Mouse (Mus musculus) limb, embryonic 11.5 days (tissue): Measurements from ENCODE around the gene Sox6. TPM values are rescaled to one million over a fixed set of nuclear protein-coding genes. Genes with fewer than 3 reads are reported as not detected.

Experiments
- ATAC-seq: fragments of 200-750 bp; cut with Nextera tagmentation; 2 replicates; pipeline ENCODE4 v1.8.0; 2017; ENCODE audit warnings: low read depth; ENCODE audit not compliant: insufficient number of reproducible peaks, low FRiP score, low TSS enrichment
- DNase-seq: peaks from one replicate; pipeline ENCODE4 v3.0.0-alpha.2; 2015; ENCODE audit warnings: low spot score
- H3K27ac ChIP-seq: fragments of 300-500 bp; sonication (generic); replicated peaks from 2 replicates; pipeline ENCODE4 v1.5.1; 2014; ENCODE audit warnings: low read depth, mild to moderate bottlenecking, low read length
- H3K27me3 ChIP-seq: fragments of 300-500 bp; sonication (generic); 2 replicates; pipeline ENCODE4 v1.6.1; 2014; ENCODE audit warnings: mild to moderate bottlenecking, low read length, mixed read lengths; ENCODE audit not compliant: control insufficient read depth, insufficient read depth
- H3K36me3 ChIP-seq: fragments of 300-500 bp; sonication (generic); 2 replicates; pipeline ENCODE4 v1.6.1; 2014; ENCODE audit warnings: mild to moderate bottlenecking, low read length, moderate library complexity, mixed read lengths; ENCODE audit not compliant: control insufficient read depth, insufficient read depth
- H3K4me1 ChIP-seq: fragments of 300-500 bp; sonication (generic); 2 replicates; pipeline ENCODE4 v1.6.1; 2014; ENCODE audit warnings: low read length, mixed read lengths; ENCODE audit not compliant: control insufficient read depth, insufficient read depth
- H3K4me2 ChIP-seq: fragments of 300-500 bp; sonication (generic); 2 replicates; pipeline ENCODE4 v1.6.1; 2014; ENCODE audit warnings: low read depth, mild to moderate bottlenecking, moderate library complexity; ENCODE audit not compliant: severe bottlenecking
- H3K4me3 ChIP-seq: fragments of 300-500 bp; sonication (generic); 2 replicates; pipeline ENCODE4 v1.5.1; 2014; ENCODE audit warnings: low read depth, low read length
- H3K9ac ChIP-seq: fragments of 300-500 bp; sonication (generic); 2 replicates; pipeline ENCODE4 v1.6.1; 2014; ENCODE audit warnings: mild to moderate bottlenecking, low read length
- H3K9me3 ChIP-seq: fragments of 300-500 bp; sonication (generic); 2 replicates; pipeline ENCODE4 v1.6.1; 2016; ENCODE audit warnings: low read length; ENCODE audit not compliant: control insufficient read depth
- WGBS: fragments of 180-500 bp; shearing (Covaris S2); extraction: QIAGEN DNeasy Blood & Tissue Kit; methylation state at CpG from one replicate; pipeline ENCODE4 v1.1.7; 2014; 5-methylcytosine and 5-hydroxymethylcytosine counted together
- polyA plus RNA-seq: library from polyadenylated mRNA; unstranded; fragments of >200 nt; fragmentation: Nextera tagmentation; extraction: Ambion mirVana; gene quantifications from 2 replicates; pipeline ENCODE4 v1.2.1, GENCODE M21; 2014

The Sox6 gene
- polyA plus RNA-seq, 1 experiment from 2014 or later, result 58.1 TPM

DNA sequence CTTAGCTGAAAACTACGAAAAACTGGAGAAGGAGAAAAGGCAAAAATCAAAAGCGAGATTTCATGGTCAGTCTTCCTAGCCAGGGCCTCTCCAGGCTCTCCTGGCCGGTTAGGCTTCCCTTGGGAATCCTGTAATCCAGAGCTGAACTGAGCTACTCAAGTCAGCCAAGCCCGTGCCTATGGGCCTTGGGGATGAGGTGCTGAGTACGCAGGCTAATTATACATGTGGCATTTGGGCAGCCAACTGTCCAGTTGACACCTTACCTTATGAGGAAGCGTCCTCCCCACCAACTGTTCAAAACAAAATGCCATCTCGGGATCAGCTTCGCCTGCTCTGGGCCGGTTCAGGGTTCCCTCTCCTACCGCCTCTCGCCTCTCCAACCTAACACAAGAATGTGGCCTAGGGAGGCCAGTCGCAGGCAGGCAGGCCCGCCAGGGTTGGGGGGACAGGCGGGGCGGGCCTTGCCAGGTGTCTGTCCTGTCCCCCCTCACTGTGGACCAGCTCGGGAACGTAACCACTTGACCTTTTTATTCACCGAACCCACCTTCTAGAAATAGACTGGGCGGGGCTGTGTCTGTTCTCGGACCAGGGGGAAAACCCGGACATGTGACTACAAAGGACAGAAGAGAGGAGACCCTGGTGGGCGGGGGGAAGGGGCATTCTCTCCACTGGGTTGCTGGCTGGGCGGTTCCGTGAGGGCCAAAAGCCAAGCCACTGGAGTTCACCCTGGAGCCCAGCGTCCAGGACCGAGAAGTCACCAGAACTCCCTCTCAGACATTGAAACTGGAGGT is 7.8 kb downstream of the Sox6 start:
- Histone ChIP-seq H3K27ac (peak overlapping the region; percentile 88), H3K36me3 (no peaks in the 10 kb centered on the region), H3K27me3 (peaks cover 11% of the 10 kb centered on the region), H3K4me2 (peak overlapping the region; percentile 99), H3K4me3 (peak overlapping the region; percentile 63), H3K4me1 (peaks cover 7% of the 10 kb centered on the region), H3K9me3 (no peaks in the 10 kb centered on the region), H3K9ac (peak overlapping the region; percentile 91)
- 6% methylated on average over 26 of the region's 26 CpGs for WGBS
- DNase-seq (peak; percentile 69), ATAC-seq (peak; percentile 37; the same call in 1 of the 2 replicates)

DNA sequence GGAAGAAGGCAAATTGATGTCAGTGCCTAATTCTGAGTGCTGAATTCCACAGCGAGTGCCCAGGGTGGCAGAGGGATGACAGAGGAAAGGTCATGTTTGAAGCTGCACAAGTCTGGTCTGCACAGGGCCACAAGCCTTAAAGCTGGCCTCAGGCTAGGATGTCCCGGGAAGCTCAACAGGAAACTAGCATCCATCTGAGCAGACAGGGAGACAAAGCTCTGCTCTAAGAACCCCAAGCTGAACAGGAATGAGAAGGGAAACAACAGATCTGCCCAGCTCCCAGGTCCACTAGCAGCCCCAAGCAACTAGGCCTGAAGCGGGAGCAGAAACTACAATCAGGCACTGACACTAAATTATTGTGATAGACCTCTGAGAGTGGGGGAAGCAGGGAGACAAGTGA is 8.6 kb downstream of the Sox6 start:
- Histone ChIP-seq H3K9me3 (no peaks in the 10 kb centered on the region), H3K4me1 (peaks cover 7% of the 10 kb centered on the region), H3K36me3 (no peaks in the 10 kb centered on the region), H3K27me3 (peaks cover 5% of the 10 kb centered on the region), H3K27ac (no peak overlapping the region), H3K4me3 (no peak overlapping the region), H3K4me2 (peak overlapping the region; percentile 99; the same call in 1 of the 2 replicates), H3K9ac (no peak overlapping the region; the same call in 1 of the 2 replicates)
- ATAC-seq, result no peak
- WGBS, result 40% methylated on average over 3 of the region's 3 CpGs
- peak; percentile 22 for DNase-seq

DNA sequence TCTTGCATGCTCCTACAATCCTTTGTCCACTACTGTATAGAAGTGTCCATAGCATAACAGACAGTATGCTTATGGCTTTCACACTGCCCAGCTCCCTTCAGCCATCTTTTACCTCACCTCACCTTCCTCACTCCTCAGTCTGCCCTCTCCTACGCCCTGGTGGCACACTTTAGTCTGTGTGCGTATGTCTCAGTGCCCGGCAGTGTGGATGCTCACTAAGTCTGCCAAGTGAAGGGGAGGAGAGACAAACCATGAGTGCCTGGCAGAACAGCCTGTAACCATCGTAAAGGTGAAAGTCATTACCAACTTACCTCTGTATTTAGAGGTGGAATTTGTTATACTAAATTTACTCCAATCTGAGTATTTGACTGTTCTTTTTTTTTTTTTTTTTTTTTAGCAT is 35.9 kb downstream of the Sox6 start:
- DNase-seq, result no peak
- no peaks in the 10 kb centered on the region for H3K9me3 ChIP-seq
- H3K4me3 ChIP-seq, result no peak overlapping the region
- H3K4me2 ChIP-seq, result no peak overlapping the region
- WGBS, result 85% methylated on average over 4 of the region's 4 CpGs
- no peak overlapping the region for H3K9ac ChIP-seq
- 0 out of 2 replicates have a peak, but pooled peaks cover 2% of the 10 kb centered on the region for H3K4me1 ChIP-seq
- no peak overlapping the region for H3K27ac ChIP-seq
- no peaks in the 10 kb centered on the region for H3K36me3 ChIP-seq
- no peaks in the 10 kb centered on the region for H3K27me3 ChIP-seq
- ATAC-seq, result no peak

DNA sequence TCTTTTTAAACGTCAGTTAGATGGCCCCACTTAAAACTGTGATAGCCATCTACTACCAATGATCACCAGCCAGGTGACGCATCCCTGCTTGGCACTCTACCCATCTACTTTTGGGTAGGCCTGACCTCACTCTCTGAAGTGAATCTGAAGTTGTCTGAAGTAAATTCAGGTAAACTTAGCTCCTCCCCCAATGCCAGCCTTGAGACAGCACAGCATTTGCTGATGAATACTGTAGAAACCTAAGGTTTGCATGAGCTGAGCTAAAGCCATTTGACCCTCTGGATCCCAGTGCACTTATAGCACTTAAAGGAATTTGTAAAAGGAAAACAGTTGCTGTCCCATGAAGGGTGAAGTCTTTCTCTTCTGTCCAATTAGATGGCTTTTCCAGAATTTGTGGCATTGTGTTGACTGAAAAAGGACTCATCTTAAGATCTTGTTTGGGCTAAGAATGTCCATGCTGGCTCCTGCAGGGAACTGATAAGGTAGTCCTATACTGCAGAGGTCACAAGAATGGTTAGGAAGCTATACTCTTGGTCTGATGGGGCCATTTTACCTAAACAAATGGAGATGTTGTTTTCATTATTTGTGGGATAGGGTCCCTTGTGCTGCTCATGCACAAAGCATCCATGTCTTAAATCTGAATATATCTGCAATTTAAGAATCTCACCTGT is 50.4 kb downstream of the Sox6 start:
- ATAC-seq, result no peak
- WGBS, result 83% methylated on average over 2 of the region's 2 CpGs
- no peaks in the 10 kb centered on the region for H3K27me3 ChIP-seq

DNA sequence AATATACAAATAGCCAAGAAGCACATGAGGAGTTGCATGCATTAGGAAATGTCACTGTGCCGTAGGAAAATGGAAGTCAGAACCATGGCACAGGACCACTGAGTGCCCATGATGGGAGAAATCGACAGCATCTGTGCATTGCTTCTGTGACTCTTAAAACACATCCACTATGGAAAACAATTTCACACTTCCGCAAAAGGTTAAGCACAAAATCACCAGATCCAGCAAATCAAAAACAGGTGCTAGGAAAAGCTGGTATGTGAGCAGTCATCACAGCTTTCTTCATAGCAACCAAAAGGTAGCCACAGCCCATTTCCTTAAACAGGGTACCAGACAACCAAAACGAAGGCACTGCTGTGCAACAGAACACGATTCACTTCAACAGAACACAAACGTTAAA is 52.9 kb downstream of the Sox6 start:
- Histone ChIP-seq H3K4me3 (no peak overlapping the region), H3K27me3 (no peaks in the 10 kb centered on the region), H3K4me2 (no peak overlapping the region), H3K27ac (no peak overlapping the region), H3K9me3 (no peaks in the 10 kb centered on the region), H3K36me3 (no peaks in the 10 kb centered on the region), H3K4me1 (peaks cover 13% of the 10 kb centered on the region; the same call in 1 of the 2 replicates), H3K9ac (no peak overlapping the region)
- ATAC-seq, result no peak
- WGBS, result 13% methylated on average over 6 of the region's 6 CpGs
- DNase-seq, result peak; percentile 41

More for the DNA sequence above, 50.4 kb downstream of the Sox6 start:
- H3K4me1 ChIP-seq, result peaks cover 13% of the 10 kb centered on the region; the same call in 1 of the 2 replicates
- DNase-seq, result no peak
- no peak overlapping the region for H3K4me3 ChIP-seq
- no peaks in the 10 kb centered on the region for H3K36me3 ChIP-seq
- H3K4me2 ChIP-seq, result no peak overlapping the region
- no peaks in the 10 kb centered on the region for H3K9me3 ChIP-seq
- H3K27ac ChIP-seq, result no peak overlapping the region
- H3K9ac ChIP-seq, result no peak overlapping the region

DNA sequence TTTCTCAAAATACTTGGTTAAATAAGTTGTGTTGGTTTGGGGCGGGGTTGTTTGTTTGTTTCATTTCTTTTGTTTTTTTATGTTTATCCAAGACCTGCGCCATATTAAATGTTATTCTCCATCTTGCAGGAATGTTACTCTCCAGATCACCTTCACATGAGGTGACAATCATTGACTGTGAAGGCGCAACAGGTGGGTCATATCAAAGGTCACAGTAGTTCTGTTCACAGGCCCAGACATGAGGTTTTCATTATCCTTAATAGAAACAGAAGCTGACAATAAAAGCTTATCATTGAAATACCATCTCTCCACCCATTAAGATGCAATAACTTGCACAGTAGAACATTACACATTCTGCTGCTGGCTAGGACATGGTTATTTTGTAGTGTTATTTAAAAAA is 54.5 kb downstream of the Sox6 start:
- H3K4me3 ChIP-seq, result no peak overlapping the region
- no peak for ATAC-seq
- WGBS, result 50% methylated on average over 3 of the region's 3 CpGs

DNA sequence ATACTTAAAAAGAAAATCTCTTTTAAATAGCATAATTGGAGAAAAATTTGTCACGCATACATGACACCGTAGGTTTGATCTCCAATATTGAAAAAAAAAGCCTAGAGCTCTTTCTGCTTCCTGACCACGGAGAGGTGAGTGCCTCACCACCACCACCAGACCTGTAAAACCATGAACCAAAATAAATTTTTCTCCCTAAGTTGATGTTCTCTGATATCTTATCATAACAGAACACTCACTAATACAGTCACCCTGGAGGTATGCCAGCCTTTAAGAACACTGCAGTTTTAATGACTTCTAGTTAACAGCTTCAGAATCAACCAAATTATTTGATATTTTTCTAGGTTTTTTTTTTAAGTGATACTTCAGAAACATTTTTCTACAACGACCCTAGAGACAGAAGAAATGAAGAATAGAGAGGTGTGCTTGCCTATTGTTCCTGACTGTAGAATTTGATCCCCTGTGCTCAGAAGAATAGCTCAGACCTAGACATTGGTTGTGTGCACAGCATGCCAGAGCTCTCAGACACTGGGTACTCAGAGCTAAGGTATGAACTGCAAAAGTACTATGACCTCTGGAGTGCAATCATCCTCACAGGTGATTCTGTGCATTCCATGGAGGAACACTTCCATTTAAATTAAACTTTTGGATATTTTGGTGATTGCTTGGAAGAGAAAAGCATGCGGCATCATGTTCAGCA is 58.6 kb downstream of the Sox6 start:
- H3K9me3 ChIP-seq, result no peaks in the 10 kb centered on the region
- H3K27ac ChIP-seq, result no peak overlapping the region
- H3K4me1 ChIP-seq, result 0 out of 2 replicates have a peak, but pooled peaks cover 5% of the 10 kb centered on the region
- 91% methylated on average over 5 of the region's 5 CpGs for WGBS
- H3K36me3 ChIP-seq, result no peaks in the 10 kb centered on the region
- no peak overlapping the region for H3K9ac ChIP-seq
- H3K27me3 ChIP-seq, result no peaks in the 10 kb centered on the region
- no peak overlapping the region for H3K4me2 ChIP-seq
- no peak for DNase-seq
- ATAC-seq, result no peak
- no peak overlapping the region for H3K4me3 ChIP-seq

More for the DNA sequence above, 54.5 kb downstream of the Sox6 start:
- Histone ChIP-seq H3K36me3 (no peaks in the 10 kb centered on the region), H3K9ac (no peak overlapping the region), H3K27me3 (no peaks in the 10 kb centered on the region), H3K27ac (no peak overlapping the region), H3K4me1 (peaks cover 13% of the 10 kb centered on the region; the same call in 1 of the 2 replicates), H3K9me3 (no peaks in the 10 kb centered on the region), H3K4me2 (no peak overlapping the region)
- peak; percentile 45 for DNase-seq

DNA sequence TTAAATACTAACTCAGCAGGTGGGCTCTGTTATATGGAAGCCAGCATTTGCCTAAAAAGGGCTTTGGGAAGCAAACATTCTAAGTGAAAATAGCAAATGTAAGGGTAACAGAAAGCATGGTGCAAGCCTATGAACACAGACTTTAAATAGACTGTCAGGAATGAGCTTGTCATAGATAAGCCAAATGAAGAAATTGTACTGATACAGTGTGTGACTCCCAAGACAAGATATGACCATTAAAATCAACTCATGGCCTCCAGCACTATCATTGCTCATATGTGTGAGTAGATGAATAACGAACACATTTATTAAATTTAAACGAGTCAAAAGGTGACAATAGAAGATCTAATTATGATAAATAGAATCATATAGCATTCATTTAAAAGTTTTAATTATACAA is 64.1 kb downstream of the Sox6 start:
- WGBS, result 88% methylated on average over 2 of the region's 2 CpGs
- no peak for ATAC-seq

More for the DNA sequence above, 64.1 kb downstream of the Sox6 start:
- Histone ChIP-seq H3K27me3 (no peaks in the 10 kb centered on the region), H3K36me3 (no peaks in the 10 kb centered on the region), H3K9ac (no peak overlapping the region), H3K4me3 (no peak overlapping the region), H3K9me3 (no peaks in the 10 kb centered on the region), H3K27ac (no peak overlapping the region), H3K4me1 (no peaks in the 10 kb centered on the region), H3K4me2 (no peak overlapping the region)
- DNase-seq, result no peak
